Mouse (Mus musculus) stomach, embryonic 16.5 days (tissue): Measurements from ENCODE around the gene Chst15. TPM values are rescaled to one million over a fixed set of nuclear protein-coding genes. Genes with fewer than 3 reads are reported as not detected.

ENCODE experiments used
- ATAC-seq: fragments of 200-750 bp; cut with Nextera tagmentation; 2 replicates; pipeline ENCODE4 v1.8.0; 2017; ENCODE audit warnings: moderate number of reproducible peaks, moderate TSS enrichment; ENCODE audit not compliant: insufficient read depth, low FRiP score
- H3K27ac ChIP-seq: fragments of 300-500 bp; sonication (generic); 2 replicates; pipeline ENCODE4 v1.5.1; 2014; ENCODE audit warnings: low read length
- H3K27me3 ChIP-seq: fragments of 300-500 bp; sonication (generic); 2 replicates; pipeline ENCODE4 v1.6.1; 2014; ENCODE audit warnings: low read length, control low read depth, mixed read lengths; ENCODE audit not compliant: control insufficient read depth, insufficient read depth
- H3K36me3 ChIP-seq: fragments of 300-500 bp; sonication (generic); 2 replicates; pipeline ENCODE4 v1.6.1; 2014; ENCODE audit warnings: low read length; ENCODE audit not compliant: control insufficient read depth, insufficient read depth
- H3K4me1 ChIP-seq: fragments of 300-500 bp; sonication (generic); 2 replicates; pipeline ENCODE4 v1.6.1; 2014; ENCODE audit warnings: low read length, control low read depth, mixed read lengths; ENCODE audit not compliant: control insufficient read depth, insufficient read depth
- H3K4me2 ChIP-seq: fragments of 300-500 bp; sonication (generic); 2 replicates; pipeline ENCODE4 v1.6.1; 2014; ENCODE audit warnings: low read depth, low read length, mixed read lengths
- H3K4me3 ChIP-seq: fragments of 300-500 bp; sonication (generic); replicated peaks from 2 replicates; pipeline ENCODE4 v1.5.1; 2014; ENCODE audit warnings: mild to moderate bottlenecking, low read length
- H3K9ac ChIP-seq: fragments of 300-500 bp; sonication (generic); 2 replicates; pipeline ENCODE4 v1.6.1; 2014; ENCODE audit warnings: low read length
- H3K9me3 ChIP-seq: fragments of 300-500 bp; sonication (generic); replicated peaks from 2 replicates; pipeline ENCODE4 v1.6.1; 2016; ENCODE audit warnings: low read length, control low read depth; ENCODE audit not compliant: control insufficient read depth
- WGBS: fragments of 180-500 bp; shearing (Covaris S2); extraction: QIAGEN DNeasy Blood & Tissue Kit; methylation state at CpG from one replicate; pipeline ENCODE4 v1.1.7; 2014; 5-methylcytosine and 5-hydroxymethylcytosine counted together
- polyA plus RNA-seq: library from polyadenylated mRNA; unstranded; fragments of >200 nt; fragmentation: Nextera tagmentation; extraction: Ambion mirVana; gene quantifications from 2 replicates; pipeline ENCODE4 v1.2.1, GENCODE M21; 2015

Gene Chst15
- polyA plus RNA-seq, 1 experiment from 2014 or later, result 25.5 TPM

GRCm38 (mm10) chr7:132247091-132247490 lies 69.9 kb downstream of the Chst15 start:
- WGBS, result 69% methylated on average over 5 of the region's 5 CpGs
- ATAC-seq, result no peak
- H3K27me3 ChIP-seq, result no peaks in the 10 kb centered on the region

GRCm38 (mm10) chr7:132245730-132246129 lies 71.3 kb downstream of the Chst15 start:
- no peak overlapping the region for H3K4me2 ChIP-seq
- no peaks in the 10 kb centered on the region for H3K9me3 ChIP-seq
- H3K9ac ChIP-seq, result no peak overlapping the region
- H3K36me3 ChIP-seq, result peaks cover 8% of the 10 kb centered on the region; the same call in 1 of the 2 replicates
- no peak overlapping the region for H3K27ac ChIP-seq
- H3K4me3 ChIP-seq, result no peak overlapping the region
- 83% methylated on average over 6 of the region's 6 CpGs for WGBS
- no peaks in the 10 kb centered on the region for H3K27me3 ChIP-seq
- no peak for ATAC-seq
- 0 out of 2 replicates have a peak, but pooled peaks cover 12% of the 10 kb centered on the region for H3K4me1 ChIP-seq

More at GRCm38 (mm10) chr7:132247091-132247490, 69.9 kb downstream of the Chst15 start:
- Histone ChIP-seq H3K4me1 (0 out of 2 replicates have a peak, but pooled peaks cover 12% of the 10 kb centered on the region), H3K4me3 (no peak overlapping the region), H3K9me3 (no peaks in the 10 kb centered on the region), H3K27ac (peak overlapping the region; percentile 30; the same call in 1 of the 2 replicates), H3K36me3 (peaks cover 4% of the 10 kb centered on the region; the same call in 1 of the 2 replicates), H3K4me2 (no peak overlapping the region), H3K9ac (no peak overlapping the region)

DNA sequence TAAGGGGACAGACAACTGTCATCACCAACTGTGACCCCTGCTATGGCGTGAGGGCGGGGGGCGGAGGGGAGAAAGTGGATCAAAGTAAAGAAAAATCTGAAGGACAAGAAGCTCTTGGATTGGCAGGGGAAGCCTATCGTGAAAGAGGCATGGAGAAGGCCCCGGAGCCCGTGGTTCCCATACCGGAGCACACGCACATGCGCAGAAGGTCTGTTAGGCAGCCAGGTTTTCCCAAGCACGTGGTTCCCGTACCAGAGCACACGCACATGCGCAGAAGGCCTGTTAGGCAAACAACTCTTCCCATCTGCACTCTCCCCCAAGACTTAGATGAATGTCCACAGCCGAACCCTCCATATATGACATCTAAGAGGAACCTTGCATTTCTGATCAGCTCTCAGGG lies 72.4 kb downstream of the Chst15 start:
- Histone ChIP-seq H3K4me2 (no peak overlapping the region), H3K9ac (no peak overlapping the region), H3K9me3 (no peaks in the 10 kb centered on the region), H3K27ac (no peak overlapping the region), H3K4me1 (0 out of 2 replicates have a peak, but pooled peaks cover 9% of the 10 kb centered on the region), H3K27me3 (no peaks in the 10 kb centered on the region), H3K36me3 (peaks cover 9% of the 10 kb centered on the region; the same call in 1 of the 2 replicates), H3K4me3 (no peak overlapping the region)
- 93% methylated on average over 14 of the region's 14 CpGs for WGBS
- no peak for ATAC-seq

DNA sequence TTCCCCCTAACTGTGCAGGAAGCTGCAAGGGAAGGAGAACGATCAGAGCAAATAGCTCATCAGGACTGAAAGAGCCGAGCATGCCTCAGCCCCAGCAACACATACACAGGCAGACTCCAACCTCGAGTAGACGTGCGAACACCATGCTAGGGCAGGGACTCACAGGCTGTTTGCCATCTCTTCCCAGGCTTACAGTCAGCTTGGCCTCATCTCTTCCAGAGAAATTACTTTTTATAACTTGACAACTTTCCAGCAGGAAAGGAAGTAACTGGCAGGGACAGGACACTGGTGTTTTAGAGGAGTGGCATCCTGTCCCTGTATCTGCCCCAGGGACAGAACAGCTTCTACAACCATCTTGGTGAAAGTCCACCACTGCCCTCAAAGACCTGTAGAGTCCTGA lies 73.8 kb downstream of the Chst15 start:
- Histone ChIP-seq H3K36me3 (peaks cover 9% of the 10 kb centered on the region; the same call in 1 of the 2 replicates), H3K4me3 (no peak overlapping the region), H3K4me1 (0 out of 2 replicates have a peak, but pooled peaks cover 9% of the 10 kb centered on the region), H3K27me3 (no peaks in the 10 kb centered on the region), H3K9me3 (no peaks in the 10 kb centered on the region), H3K9ac (no peak overlapping the region), H3K4me2 (no peak overlapping the region), H3K27ac (peak overlapping the region; percentile 60; the same call in 1 of the 2 replicates)
- 70% methylated on average over 5 of the region's 5 CpGs for WGBS
- no peak for ATAC-seq

GRCm38 (mm10) chr7:132242617-132243141 lies 74.3 kb downstream of the Chst15 start:
- Histone ChIP-seq H3K4me2 (no peak overlapping the region), H3K27ac (peak overlapping the region; percentile 60; the same call in 1 of the 2 replicates), H3K27me3 (no peaks in the 10 kb centered on the region), H3K9me3 (no peaks in the 10 kb centered on the region), H3K4me3 (no peak overlapping the region), H3K9ac (no peak overlapping the region), H3K36me3 (peaks cover 9% of the 10 kb centered on the region; the same call in 1 of the 2 replicates), H3K4me1 (0 out of 2 replicates have a peak, but pooled peaks cover 8% of the 10 kb centered on the region)
- ATAC-seq, result peak; percentile 37; the same call in 1 of the 2 replicates
- 36% methylated on average over 4 of the region's 4 CpGs for WGBS

DNA sequence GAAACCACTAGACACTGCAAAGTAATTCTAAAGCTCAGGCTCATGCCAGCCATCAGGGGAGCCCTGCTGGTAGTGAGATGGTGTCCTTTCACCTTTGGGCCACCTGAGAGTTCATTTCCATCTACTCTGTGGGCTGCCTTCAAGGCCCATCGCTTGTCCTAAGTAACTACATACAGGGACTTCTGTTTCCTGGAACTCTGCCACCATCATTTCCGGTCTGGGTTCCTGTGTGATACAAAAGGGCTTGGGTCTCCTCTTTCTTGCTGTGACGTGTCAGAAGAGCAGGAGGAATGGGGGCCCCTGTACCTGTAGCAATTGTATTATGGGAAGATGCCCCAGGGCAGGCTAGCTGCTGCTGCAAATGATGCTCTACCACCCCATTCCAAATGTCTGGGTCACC lies 78.1 kb downstream of the Chst15 start:
- no peak overlapping the region for H3K27ac ChIP-seq
- H3K4me1 ChIP-seq, result 0 out of 2 replicates have a peak, but pooled peaks cover 6% of the 10 kb centered on the region
- H3K36me3 ChIP-seq, result peaks cover 5% of the 10 kb centered on the region; the same call in 1 of the 2 replicates
- H3K9ac ChIP-seq, result no peak overlapping the region
- WGBS, result 73% methylated on average over 3 of the region's 3 CpGs
- no peaks in the 10 kb centered on the region for H3K9me3 ChIP-seq
- H3K4me2 ChIP-seq, result no peak overlapping the region
- ATAC-seq, result no peak
- no peaks in the 10 kb centered on the region for H3K27me3 ChIP-seq
- no peak overlapping the region for H3K4me3 ChIP-seq

- 50% methylated on average over 4 of the region's 4 CpGs for WGBS
- Histone ChIP-seq H3K9ac (no peak overlapping the region), H3K4me2 (no peak overlapping the region), H3K4me3 (no peak overlapping the region), H3K27ac (peak overlapping the region; percentile 11; the same call in 1 of the 2 replicates), H3K9me3 (no peaks in the 10 kb centered on the region), H3K4me1 (peaks cover 9% of the 10 kb centered on the region; the same call in 1 of the 2 replicates), H3K36me3 (peaks cover 5% of the 10 kb centered on the region; the same call in 1 of the 2 replicates), H3K27me3 (no peaks in the 10 kb centered on the region)
- no peak for ATAC-seq
Measured at GRCm38 (mm10) chr7:132237191-132237590, 79.8 kb downstream of the Chst15 start.

- Histone ChIP-seq H3K4me1 (peaks cover 9% of the 10 kb centered on the region; the same call in 1 of the 2 replicates), H3K4me2 (no peak overlapping the region), H3K9ac (no peak overlapping the region), H3K4me3 (no peak overlapping the region), H3K36me3 (peaks cover 5% of the 10 kb centered on the region; the same call in 1 of the 2 replicates), H3K27me3 (no peaks in the 10 kb centered on the region), H3K9me3 (no peaks in the 10 kb centered on the region), H3K27ac (no peak overlapping the region)
- 75% methylated on average over 8 of the region's 8 CpGs for WGBS
- no peak for ATAC-seq
Measured at GRCm38 (mm10) chr7:132236789-132237188, 80.2 kb downstream of the Chst15 start.

- Histone ChIP-seq H3K27ac (peak overlapping the region; percentile 74), H3K36me3 (no peaks in the 10 kb centered on the region), H3K9me3 (no peaks in the 10 kb centered on the region), H3K27me3 (no peaks in the 10 kb centered on the region), H3K9ac (0 out of 2 replicates have a peak overlapping the region, but pooled peaks have one; percentile 23), H3K4me1 (peaks cover 9% of the 10 kb centered on the region; the same call in 1 of the 2 replicates), H3K4me3 (no peak overlapping the region), H3K4me2 (no peak overlapping the region)
- ATAC-seq, result peak; percentile 67
- WGBS, result 43% methylated on average over 3 of the region's 3 CpGs
Measured at GRCm38 (mm10) chr7:132234250-132234649, 82.8 kb downstream of the Chst15 start.
